Mouse (Mus musculus) bone marrow macrophage, adult 2 months (primary cell): Measurements from ENCODE around the gene Cspg4. TPM values are rescaled to one million over a fixed set of nuclear protein-coding genes. Genes with fewer than 3 reads are reported as not detected.

ENCODE experiments used
- H3K27ac ChIP-seq: 2 replicates; pipeline ENCODE4 v1.5.1; 2012; ENCODE audit warnings: low read depth, low read length; ENCODE audit not compliant: insufficient read depth
- H3K4me1 ChIP-seq: 2 replicates; pipeline ENCODE4 v1.6.1; 2012; ENCODE audit warnings: low read length; ENCODE audit not compliant: control insufficient read depth, insufficient read depth
- H3K4me3 ChIP-seq: 2 replicates; pipeline ENCODE4 v1.5.1; 2012; ENCODE audit warnings: mild to moderate bottlenecking, low read length, moderate library complexity; ENCODE audit not compliant: insufficient read depth
- CTCF ChIP-seq: IDR thresholded peaks from 2 replicates; pipeline ENCODE4 v1.5.1; 2012; ENCODE audit warnings: low read depth, mild to moderate bottlenecking, low read length, moderate library complexity
- POLR2A ChIP-seq: IDR thresholded peaks from 2 replicates; pipeline ENCODE4 v1.6.1; 2012; ENCODE audit warnings: mild to moderate bottlenecking, low read depth, low read length, borderline replicate concordance
- polyA plus RNA-seq: library from polyadenylated mRNA; stranded (reverse); fragments of >200 nt; gene quantifications from 2 replicates; pipeline ENCODE4 v1.2.4, GENCODE M21; 2012; ENCODE audit not compliant: missing spikeins, insufficient read depth, insufficient read length

The Cspg4 gene
- polyA plus RNA-seq, 1 experiment, result 0.67 TPM

DNA sequence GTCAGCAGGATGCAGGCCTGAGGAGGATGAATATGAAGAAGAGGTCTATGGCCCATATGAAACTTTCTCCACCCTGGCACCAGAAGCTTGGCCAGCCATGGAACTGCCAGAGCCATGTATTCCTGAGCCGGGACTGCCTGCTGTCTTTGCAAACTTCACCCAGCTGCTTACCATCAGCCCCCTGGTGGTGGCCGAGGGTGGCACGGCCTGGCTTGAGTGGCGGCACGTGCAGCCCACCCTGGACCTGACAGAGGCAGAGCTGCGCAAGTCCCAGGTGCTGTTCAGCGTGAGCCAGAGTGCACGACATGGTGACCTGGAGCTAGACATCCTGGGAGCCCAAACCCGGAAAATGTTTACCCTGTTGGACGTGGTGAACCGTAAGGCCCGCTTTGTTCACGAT is 21.3 kb downstream of the Cspg4 start:
- Histone ChIP-seq H3K27ac (no peak overlapping the region), H3K4me3 (no peak overlapping the region), H3K4me1 (no peaks in the 10 kb centered on the region)
- TF ChIP-seq POLR2A (no peak), CTCF (peak; percentile 33; the same call in 1 of the 2 replicates)

DNA sequence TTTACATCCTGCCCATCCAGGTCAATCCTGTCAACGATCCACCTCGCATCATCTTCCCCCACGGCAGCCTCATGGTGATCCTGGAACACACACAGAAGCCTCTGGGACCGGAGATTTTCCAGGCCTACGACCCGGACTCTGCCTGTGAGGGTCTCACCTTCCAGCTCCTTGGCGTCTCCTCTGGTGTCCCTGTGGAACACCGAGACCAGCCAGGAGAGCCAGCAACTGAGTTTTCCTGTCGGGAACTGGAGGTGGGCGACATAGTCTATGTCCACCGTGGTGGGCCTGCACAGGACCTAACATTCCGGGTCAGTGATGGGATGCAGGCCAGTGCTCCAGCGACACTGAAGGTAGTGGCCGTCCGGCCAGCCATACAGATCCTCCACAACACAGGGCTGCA is 21.8 kb downstream of the Cspg4 start:
- TF ChIP-seq POLR2A (no peak), CTCF (no peak)
- no peaks in the 10 kb centered on the region for H3K4me1 ChIP-seq
- H3K27ac ChIP-seq, result no peak overlapping the region
- no peak overlapping the region for H3K4me3 ChIP-seq

- Histone ChIP-seq H3K4me1 (no peaks in the 10 kb centered on the region), H3K4me3 (no peak overlapping the region), H3K27ac (no peak overlapping the region)
- TF ChIP-seq CTCF, result no peak
- no peak for TF ChIP-seq POLR2A
Observed at GRCm38 (mm10) chr9:56887581-56887980, 22.7 kb downstream of the Cspg4 start.

DNA sequence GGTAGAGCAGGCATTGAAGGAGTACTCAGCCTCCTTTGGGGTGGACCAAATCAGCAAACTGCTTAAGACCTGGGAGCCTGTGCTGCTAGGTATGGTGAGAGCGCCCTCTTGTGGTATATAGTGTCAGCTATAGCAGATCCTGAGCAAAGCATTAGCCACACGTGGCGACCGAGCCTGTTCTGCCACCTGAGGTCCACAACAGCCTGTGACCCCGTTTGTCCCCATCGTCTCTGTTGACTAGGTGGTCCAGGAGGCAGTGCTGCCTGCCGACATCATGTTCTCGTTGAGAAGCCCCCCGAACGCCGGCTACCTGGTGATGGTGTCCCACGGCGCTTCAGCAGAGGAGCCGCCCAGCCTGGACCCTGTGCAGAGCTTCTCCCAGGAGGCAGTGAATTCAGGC is 25.0 kb downstream of the Cspg4 start:
- Histone ChIP-seq H3K27ac (no peak overlapping the region), H3K4me1 (no peaks in the 10 kb centered on the region), H3K4me3 (no peak overlapping the region)
- no peak for TF ChIP-seq POLR2A
- TF ChIP-seq CTCF, result peak; percentile 82

GRCm38 (mm10) chr9:56890522-56891250 is 25.9 kb downstream of the Cspg4 start:
- Histone ChIP-seq H3K4me1 (no peaks in the 10 kb centered on the region), H3K4me3 (no peak overlapping the region), H3K27ac (no peak overlapping the region)
- TF ChIP-seq POLR2A (no peak), CTCF (no peak)

DNA sequence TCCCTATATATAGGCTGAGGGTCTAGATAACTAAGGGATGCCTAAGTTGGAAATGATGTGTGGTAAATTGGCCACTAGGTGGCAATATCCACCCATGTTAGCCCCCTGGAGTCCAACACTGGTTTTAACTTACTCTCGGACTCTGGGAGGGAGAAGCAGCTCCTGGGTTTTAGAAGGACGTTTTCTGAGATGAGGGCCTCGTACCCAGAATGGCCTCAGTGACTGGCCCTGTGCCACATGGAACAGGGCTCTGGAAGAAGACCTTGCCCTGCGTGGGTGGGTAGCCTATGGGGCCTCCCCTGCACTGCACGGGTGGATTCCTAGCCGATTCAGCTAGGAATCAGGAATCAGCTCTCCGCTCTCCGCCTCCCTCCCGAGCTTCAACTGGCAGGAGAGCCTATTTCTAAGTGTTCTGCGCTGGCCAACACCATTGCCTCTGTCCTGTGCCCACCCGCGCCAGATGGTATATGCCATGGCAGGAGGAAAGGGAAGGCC is 26.7 kb downstream of the Cspg4 start:
- Histone ChIP-seq H3K27ac (no peak overlapping the region), H3K4me1 (no peaks in the 10 kb centered on the region), H3K4me3 (no peak overlapping the region)
- no peak for TF ChIP-seq POLR2A

DNA sequence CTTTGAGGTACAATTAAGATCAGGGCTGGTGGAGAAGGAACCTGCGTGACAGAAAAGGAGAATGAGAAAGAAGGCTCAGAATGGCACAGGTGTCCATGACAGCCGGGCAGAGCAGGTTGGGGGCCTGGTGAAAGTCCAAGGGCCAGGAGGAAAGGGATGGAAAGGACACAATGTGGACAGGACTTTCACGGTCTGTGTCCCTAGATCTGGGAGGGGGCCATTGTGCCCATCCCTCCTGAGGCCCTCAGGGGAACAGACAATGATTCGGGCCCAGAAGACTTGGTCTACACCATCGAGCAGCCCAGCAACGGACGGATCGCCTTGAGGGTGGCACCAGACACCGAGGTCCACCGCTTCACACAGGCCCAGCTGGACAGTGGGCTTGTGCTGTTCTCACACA is 27.3 kb downstream of the Cspg4 start:
- no peak overlapping the region for H3K4me3 ChIP-seq
- H3K27ac ChIP-seq, result no peak overlapping the region
- no peaks in the 10 kb centered on the region for H3K4me1 ChIP-seq
- TF ChIP-seq CTCF (no peak), POLR2A (no peak)

- Histone ChIP-seq H3K4me3 (no peak overlapping the region), H3K4me1 (no peaks in the 10 kb centered on the region), H3K27ac (no peak overlapping the region)
- TF ChIP-seq POLR2A (no peak), CTCF (no peak)
Observed at GRCm38 (mm10) chr9:56893313-56893712, 28.5 kb downstream of the Cspg4 start.

DNA sequence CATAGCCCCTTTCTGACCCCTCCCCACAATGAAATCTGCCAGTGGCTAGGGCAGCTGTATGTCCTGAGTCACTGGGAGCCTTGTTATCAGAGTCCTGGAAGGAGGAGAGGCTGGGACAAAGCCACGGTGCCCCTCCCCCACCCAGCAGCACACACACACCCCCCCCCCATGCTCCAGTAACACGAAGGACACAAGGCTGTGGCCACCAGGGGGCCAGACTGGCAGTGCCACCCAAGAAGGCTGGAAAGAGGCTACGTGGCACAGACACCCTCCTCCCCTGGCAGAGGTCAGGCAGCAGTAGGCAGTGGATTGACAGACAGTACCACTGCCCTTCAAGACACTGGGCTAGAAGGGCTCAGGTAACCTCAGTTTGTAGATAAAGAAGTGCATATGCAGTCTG is 29.2 kb downstream of the Cspg4 start:
- H3K4me1 ChIP-seq, result no peaks in the 10 kb centered on the region
- no peak overlapping the region for H3K4me3 ChIP-seq
- TF ChIP-seq POLR2A (no peak), CTCF (0 out of 2 replicates have a peak, but pooled peaks have one; percentile 14)
- no peak overlapping the region for H3K27ac ChIP-seq

DNA sequence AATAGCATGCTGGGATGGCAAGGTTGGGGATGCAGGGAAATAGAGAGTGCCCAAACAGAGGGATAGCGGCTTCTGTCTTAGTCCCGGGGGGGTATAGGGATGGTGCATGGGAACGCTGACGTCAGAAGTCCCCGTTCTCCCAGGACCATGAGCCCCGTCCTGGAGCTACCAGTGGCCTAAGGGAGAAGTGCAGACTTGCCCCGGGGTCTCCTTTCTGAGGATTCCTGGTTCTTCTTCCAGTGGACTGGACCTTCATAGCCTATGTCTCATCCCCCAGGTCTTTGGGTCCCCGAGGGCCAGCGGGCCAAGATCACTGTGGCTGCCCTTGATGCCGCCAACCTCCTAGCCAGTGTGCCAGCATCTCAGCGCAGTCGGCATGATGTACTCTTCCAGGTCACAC is 31.9 kb downstream of the Cspg4 start:
- Histone ChIP-seq H3K27ac (no peak overlapping the region), H3K4me1 (peaks cover 5% of the 10 kb centered on the region)
- TF ChIP-seq CTCF, result no peak
- TF ChIP-seq POLR2A, result no peak

More for the DNA sequence above, 31.9 kb downstream of the Cspg4 start:
- no peak overlapping the region for H3K4me3 ChIP-seq
